ENCODE assay signal across 14 mouse cellular contexts in genomic region chr6:127236510-127237109, GRCm38 (mm10).
DNase-seq lines count a peak whose midpoint lies in the region; ATAC-seq and TF ChIP-seq lines count a peak whose summit lies in the region.
"Had no signal": no experiment of that assay in that cellular context is flagged by ENCODE, and none has a peak within 500 bp of the region (broad histone marks: within the 10 kb centered on the region; RNA-seq: fewer than 3 reads in every experiment).

No protein-coding gene starts in this region.

- no peak overlapping the region for H3K27ac ChIP-seq in midbrain, postnatal 0 days (ENCODE audit: low read depth, low read length)
- H3K27ac ChIP-seq: forebrain, embryonic 10.5 days; heart, embryonic 15.5 days; kidney, postnatal 0 days had no signal

- H3K36me3 ChIP-seq in midbrain, postnatal 0 days (ENCODE audit: insufficient read depth, low read length): no peaks in the 10 kb centered on the region
- H3K36me3 ChIP-seq: forebrain, embryonic 10.5 days; heart, embryonic 15.5 days had no signal

- 0 out of 2 replicates have a peak, but pooled peaks cover 3% of the 10 kb centered on the region for H3K4me1 ChIP-seq in midbrain, postnatal 0 days (ENCODE audit: insufficient read depth, low read length)
- H3K4me1 ChIP-seq: heart, embryonic 15.5 days had no signal

- H3K27me3 ChIP-seq in midbrain, postnatal 0 days (ENCODE audit: insufficient read depth, low read length): no peaks in the 10 kb centered on the region
- H3K27me3 ChIP-seq: heart, embryonic 15.5 days had no signal

- intact Hi-C loops in left cerebral cortex, postnatal 14 days (cut with DNase I): no loop called here
- intact Hi-C loops in left cerebral cortex, postnatal 4 days (cut with DNase I): no loop called here

- H3K4me2 ChIP-seq in midbrain, postnatal 0 days (ENCODE audit: low read depth, low read length, poor library complexity, severe bottlenecking): no peak overlapping the region
- H3K4me2 ChIP-seq: heart, embryonic 15.5 days; liver, embryonic 11.5 days had no signal

- no peak overlapping the region for H3K4me3 ChIP-seq in midbrain, postnatal 0 days (ENCODE audit: low read depth, low read length)
- H3K4me3 ChIP-seq: forebrain, embryonic 10.5 days; heart, embryonic 15.5 days had no signal

- DNase-seq in left cerebral cortex, postnatal 14 days (ENCODE audit: low spot score in 2 of 2): peak; percentile 30 to 64
- DNase-seq in left cerebral cortex, postnatal 4 days: no peak
- peak; percentile 58 for DNase-seq in 416B (ENCODE audit: low read depth)
- peak; percentile 66 for DNase-seq in brain, adult 2 months (ENCODE audit: low read depth, low spot score)
- peak; percentile 48 for DNase-seq in midbrain, postnatal 0 days (ENCODE audit: low spot score)
- DNase-seq in ovary, postnatal 36 days (ENCODE audit: low spot score): no peak
- DNase-seq in kidney, postnatal 4 days: no peak
- DNase-seq: cerebellum, adult 2 months; gastrocnemius, postnatal 14 days; thymus, postnatal 14 days had no signal

- 0 out of 2 replicates have a peak, but pooled peaks have one; percentile 56 for ATAC-seq in midbrain, postnatal 0 days (ENCODE audit: low FRiP score)

- no peak overlapping the region for H3K9ac ChIP-seq in midbrain, postnatal 0 days (replicated peaks; ENCODE audit: low read length, poor library complexity, severe bottlenecking)
- H3K9ac ChIP-seq: heart, embryonic 15.5 days had no signal

- H3K9me3 ChIP-seq in midbrain, postnatal 0 days (ENCODE audit: low read length): no peaks in the 10 kb centered on the region
- H3K9me3 ChIP-seq: forebrain, embryonic 10.5 days; heart, embryonic 15.5 days had no signal

- 52% methylated on average over 4 of the region's 4 CpGs for WGBS in midbrain, postnatal 0 days

- no peak for TF ChIP-seq CTCF in midbrain, postnatal 0 days (IDR thresholded peaks at IDR 0.05)

Comparison
In these comparisons a context has a peak if more than half of its experiments do, and no peak if none do; other contexts are left out.
1. DNase-seq: peak in left cerebral cortex, postnatal 14 days (2 of 2), 416B (single experiment), brain, adult 2 months (single experiment) and midbrain, postnatal 0 days (single experiment); none in left cerebral cortex, postnatal 4 days (single experiment), ovary, postnatal 36 days (single experiment) and kidney, postnatal 4 days (0 of 2).